Mouse (Mus musculus): ENCODE measurements around the gene Olfr1318.

- TF ChIP-seq POLR2A (IDR thresholded peaks at IDR 0.05; ENCODE audit: low read depth, low read length) (no peak), CTCF (IDR thresholded peaks at IDR 0.05; ENCODE audit: extremely low read depth, insufficient read depth, insufficient read length, insufficient replicate concordance) (no peak)
Observed at GRCm38 (mm10) chr2:112134877-112135276, 19.1 kb upstream of the Olfr1318 start, which contains the start of gene Olfr1316.

Measured in spleen, adult 2 months (tissue).